Mouse (Mus musculus): ENCODE results near the gene Gtpbp2.

GRCm38 (mm10) chr17:46126608-46127007 is 34.2 kb upstream of the Gtpbp2 start:
- no peak for TF ChIP-seq MYOD1 (IDR thresholded peaks at IDR 0.05; ENCODE audit: control insufficient read depth, insufficient read length, low read depth)
- TF ChIP-seq CTCF (IDR thresholded peaks at IDR 0.05; ENCODE audit: control insufficient read depth, insufficient read depth, insufficient read length): no peak
- no peak for TF ChIP-seq USF1 (IDR thresholded peaks at IDR 0.05; ENCODE audit: low read depth)
- TF ChIP-seq MYOG (IDR thresholded peaks at IDR 0.05; ENCODE audit: control insufficient read depth, extremely low read depth, insufficient read length): no peak
- no peak for TF ChIP-seq MAX (IDR thresholded peaks at IDR 0.05)
- no peak for TF ChIP-seq CEBPB (IDR thresholded peaks at IDR 0.05; ENCODE audit: low read depth)

Data from C2C12 (cell line).